Mouse (Mus musculus) gastrocnemius, postnatal 36 days (tissue): ENCODE data around the gene Hpdl. TPM values are rescaled to one million over a fixed set of nuclear protein-coding genes. Genes with fewer than 3 reads are reported as not detected.
"Not testable (repeated sequence)": the region's sequence is repeated elsewhere in the genome, so short reads cannot be mapped to it uniquely, and the experiment has no call there.

Source experiments
- DNase-seq, 2 experiments: peaks; one replicate each; pipeline ENCODE4 v3.0.0; 2022
- intact Hi-C: fragments of 180-260 bp; cut with DNase I; formaldehyde crosslinking; loops from one replicate; pipeline ENCODE4 v1.15.1; 2025
- long read RNA-seq, 2 experiments: library from polyadenylated mRNA; stranded (forward); transcript quantifications; one replicate each; pipeline ENCODE4 v2.0.0; 2021
- total RNA-seq, 2 experiments: library from RNA; stranded (reverse); gene quantifications; 2 replicates each; pipeline ENCODE4 v1.2.3; 2021

Hpdl gene
- 1 to 10 TPM; 1.5 to 2.9 TPM for total RNA-seq
- long read RNA-seq, experiment 1, partial matches to known transcripts: 0 of 1 reads
- long read RNA-seq, experiment 1, other reads (novel, unspliced or antisense): 0 of 1 reads
- long read RNA-seq, experiment 2, transcript Hpdl-201 (1 exons, 1,804 nt): major isoform, 9 of 9 reads
- long read RNA-seq, experiment 2, partial matches to known transcripts: 0 of 9 reads
- long read RNA-seq, experiment 2, other reads (novel, unspliced or antisense): 0 of 9 reads

GRCm38 (mm10) chr4:116821694-116822016, at the start of gene Hpdl:
Gene Hpdl, minus strand, starts transcription at chr4:116821707.
- DNase-seq: peak in 1 of 2 experiments; percentile 68
- intact Hi-C loops: no loop called here

- intact Hi-C loops: no loop called here
- DNase-seq: no peak
These were observed 48.4 kb upstream of the Hpdl start for GRCm38 (mm10) chr4:116869898-116870297.

GRCm38 (mm10) chr4:116862023-116862422, 40.5 kb upstream of the Hpdl start:
- no peak for DNase-seq
- intact Hi-C loops: no loop called here

DNA sequence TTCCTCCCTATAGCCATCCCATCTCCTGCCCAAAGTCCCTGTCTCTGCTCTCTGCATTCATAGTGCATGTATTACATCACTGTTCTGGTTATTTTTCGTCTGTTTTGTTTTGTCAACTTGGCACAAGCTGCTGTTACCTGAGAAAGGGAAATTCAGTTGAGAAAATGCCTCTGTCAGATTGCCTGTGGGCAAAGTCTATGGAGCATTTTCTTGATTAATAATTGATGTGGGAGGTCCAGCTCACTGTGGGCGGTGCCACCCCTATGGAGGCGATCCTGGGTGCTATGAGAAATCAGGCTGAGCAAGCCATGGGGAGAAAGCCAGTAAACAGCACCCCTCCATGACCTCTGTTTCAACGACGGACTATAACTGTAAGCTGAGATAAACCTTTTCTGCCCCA, 38.2 kb upstream of the Hpdl start:
- intact Hi-C loops: no loop called here
- DNase-seq: no peak

- intact Hi-C loops: no loop called here
- DNase-seq: no peak
These were observed 35.7 kb upstream of the Hpdl start for GRCm38 (mm10) chr4:116857203-116857602.

DNA sequence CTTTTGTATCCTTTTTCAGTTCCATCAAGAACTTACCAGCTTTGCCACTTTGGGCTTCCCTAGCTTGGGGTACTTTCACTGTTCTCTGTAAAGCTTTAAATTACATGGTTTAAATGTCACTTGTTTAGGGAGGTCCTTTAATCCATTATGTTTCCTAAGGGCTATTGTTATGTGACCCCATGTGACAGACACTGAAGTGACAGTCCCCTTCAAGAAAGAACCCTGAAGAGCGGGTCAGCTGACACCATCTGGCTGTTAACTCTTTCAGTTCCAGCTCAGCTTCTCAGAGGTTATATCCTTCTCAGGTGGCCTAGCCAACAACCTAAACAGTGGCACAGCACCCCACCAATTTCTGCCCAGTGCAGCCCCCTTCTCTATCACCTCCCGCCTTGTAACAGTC, 32.8 kb upstream of the Hpdl start:
- DNase-seq: no peak
- intact Hi-C loops: no loop called here

DNA sequence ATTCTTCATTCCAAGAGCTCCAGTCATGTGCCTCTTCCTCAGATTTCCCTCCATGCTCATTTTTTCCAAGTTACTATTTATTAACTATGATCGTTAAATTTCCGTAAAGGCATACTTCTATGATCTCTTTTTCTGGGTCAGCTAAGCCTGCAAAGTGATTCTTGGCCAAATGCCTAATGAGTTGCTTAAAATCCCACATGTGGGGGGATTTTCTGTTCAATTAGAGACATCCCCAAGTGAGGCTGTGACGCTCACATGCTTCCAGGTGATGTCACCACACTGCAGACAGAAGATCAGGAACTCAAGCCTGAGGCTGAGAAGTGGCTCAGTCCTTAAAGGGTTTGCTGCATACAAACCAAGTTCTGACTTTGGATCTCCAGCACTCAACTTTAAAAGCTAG, 28.4 kb upstream of the Hpdl start:
- intact Hi-C loops: no loop called here
- DNase-seq: no peak

GRCm38 (mm10) chr4:116844324-116844723, 22.8 kb upstream of the Hpdl start:
- intact Hi-C loops: no loop called here
- DNase-seq: no peak

GRCm38 (mm10) chr4:116840841-116841240, 19.3 kb upstream of the Hpdl start:
- DNase-seq: no peak
- intact Hi-C loops: no loop called here

DNA sequence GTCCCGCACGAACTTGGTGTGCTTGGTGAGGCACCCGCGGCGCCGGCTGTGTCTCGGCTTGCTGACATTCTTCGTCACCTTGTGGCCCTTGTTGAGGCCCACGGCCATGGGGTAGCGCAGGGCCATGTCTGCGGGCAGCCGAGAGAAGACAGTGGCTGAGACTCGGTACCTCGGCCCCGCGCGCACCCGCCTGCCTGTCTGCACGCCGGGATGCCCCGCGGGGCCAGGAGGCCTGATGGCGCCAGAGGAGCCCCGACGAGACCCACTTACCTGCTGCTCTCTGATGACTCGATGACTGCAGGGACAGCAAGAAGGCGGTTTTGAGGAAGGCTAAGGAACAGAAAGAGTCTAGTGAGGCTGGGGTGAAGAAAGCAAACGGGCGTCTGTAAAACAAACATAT, 18.6 kb upstream of the Hpdl start:
- intact Hi-C loops: not testable (repeated sequence)

DNA sequence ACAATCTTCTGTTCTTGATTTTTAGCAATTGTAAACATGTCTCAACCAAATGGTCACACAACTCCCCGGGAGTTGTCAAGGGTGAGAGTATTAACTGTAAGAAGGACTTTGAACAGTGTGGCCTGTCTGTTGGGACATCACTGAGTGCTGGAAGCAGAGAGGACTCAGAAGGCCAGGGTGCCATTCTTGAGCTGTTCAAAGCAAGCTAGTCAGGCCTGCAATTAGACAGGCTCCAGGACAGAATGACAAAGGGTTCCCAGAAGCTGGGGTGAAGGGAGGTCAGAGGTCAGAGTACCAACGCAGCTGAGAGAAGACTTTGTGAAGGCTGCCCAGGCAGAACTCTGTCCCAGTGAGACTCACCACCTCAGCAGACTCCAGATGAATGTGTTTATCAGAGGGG, 17.5 kb upstream of the Hpdl start:
- no peak for DNase-seq

More for the DNA sequence above, 18.6 kb upstream of the Hpdl start:
- not testable (repeated sequence) for DNase-seq

DNA sequence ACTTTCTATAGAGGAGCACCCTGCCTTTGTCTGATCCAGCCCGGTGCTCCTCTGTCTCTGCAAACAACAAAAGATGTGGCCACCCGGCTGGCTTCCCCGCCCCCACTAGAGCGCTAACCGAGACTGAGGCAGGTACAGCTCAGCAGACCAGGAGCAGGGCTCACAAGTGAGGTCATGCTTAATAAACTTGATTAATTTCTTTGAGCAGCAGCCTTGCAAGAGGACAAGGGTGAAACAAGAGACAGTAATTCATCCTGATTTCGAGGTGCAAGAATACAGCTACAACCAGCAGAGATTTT, 8.5 kb upstream of the Hpdl start:
- DNase-seq: no peak
- intact Hi-C loops: no loop called here

More for the DNA sequence above, 17.5 kb upstream of the Hpdl start:
- intact Hi-C loops: no loop called here

- intact Hi-C loops: loop anchor here (5.0 kb wide), 1 partner anchor 303 kb away; the partner anchor contains the start of gene Plk3
- DNase-seq: no peak
These were observed 8.0 kb upstream of the Hpdl start for GRCm38 (mm10) chr4:116829364-116830069.

DNA sequence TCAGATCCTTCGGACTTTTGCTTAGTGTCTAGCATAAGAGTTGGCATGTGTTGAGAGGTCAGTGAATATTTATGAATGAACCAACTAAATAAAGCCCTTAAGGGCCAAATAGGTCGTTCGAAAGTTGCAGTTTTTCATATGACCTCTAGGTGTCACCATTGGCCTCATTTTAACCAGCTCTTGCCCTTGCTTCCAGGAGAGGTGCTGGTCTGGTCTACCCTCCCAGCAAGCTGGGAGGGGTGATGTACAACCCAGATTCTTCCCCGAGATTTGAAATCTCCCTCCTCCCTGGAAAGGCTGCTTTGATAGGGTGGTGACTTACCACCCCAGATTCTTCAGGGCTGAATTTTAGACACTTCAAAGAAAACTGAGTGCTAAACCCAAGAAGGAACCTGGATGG, 6.3 kb upstream of the Hpdl start:
- no peak for DNase-seq
- intact Hi-C loops: loop anchor here (2.0 to 5.0 kb wide), 2 partner anchors 165 to 304 kb away; partner anchors contain the start of gene Plk3

DNA sequence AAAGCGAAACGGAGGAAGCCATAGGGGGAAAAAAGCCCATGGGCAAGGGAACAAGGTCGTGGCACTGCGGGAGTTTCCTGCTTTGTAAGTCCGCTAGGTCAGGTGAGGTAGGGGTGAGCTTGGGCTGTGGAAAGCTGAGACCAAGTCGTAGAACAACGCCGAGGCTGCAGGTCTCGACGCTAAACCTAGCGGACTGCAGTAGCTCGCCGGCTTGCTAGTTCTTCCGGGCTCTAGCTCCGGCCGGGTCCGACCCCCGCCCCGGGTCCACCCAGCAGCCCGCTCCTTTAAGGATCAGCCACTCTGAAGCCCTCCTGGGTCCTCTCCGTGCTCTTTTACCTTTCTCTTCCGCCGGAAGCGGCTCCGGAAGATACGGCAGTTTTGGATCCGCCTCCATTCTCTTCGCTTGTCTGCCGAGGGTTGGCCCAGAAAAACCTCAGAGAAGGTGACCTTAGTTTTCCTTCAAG, 3.1 kb upstream of the Hpdl start:
- intact Hi-C loops: loop anchor here (5.0 kb wide), 1 partner anchor 308 kb away; the partner anchor contains the start of gene Plk3

DNA sequence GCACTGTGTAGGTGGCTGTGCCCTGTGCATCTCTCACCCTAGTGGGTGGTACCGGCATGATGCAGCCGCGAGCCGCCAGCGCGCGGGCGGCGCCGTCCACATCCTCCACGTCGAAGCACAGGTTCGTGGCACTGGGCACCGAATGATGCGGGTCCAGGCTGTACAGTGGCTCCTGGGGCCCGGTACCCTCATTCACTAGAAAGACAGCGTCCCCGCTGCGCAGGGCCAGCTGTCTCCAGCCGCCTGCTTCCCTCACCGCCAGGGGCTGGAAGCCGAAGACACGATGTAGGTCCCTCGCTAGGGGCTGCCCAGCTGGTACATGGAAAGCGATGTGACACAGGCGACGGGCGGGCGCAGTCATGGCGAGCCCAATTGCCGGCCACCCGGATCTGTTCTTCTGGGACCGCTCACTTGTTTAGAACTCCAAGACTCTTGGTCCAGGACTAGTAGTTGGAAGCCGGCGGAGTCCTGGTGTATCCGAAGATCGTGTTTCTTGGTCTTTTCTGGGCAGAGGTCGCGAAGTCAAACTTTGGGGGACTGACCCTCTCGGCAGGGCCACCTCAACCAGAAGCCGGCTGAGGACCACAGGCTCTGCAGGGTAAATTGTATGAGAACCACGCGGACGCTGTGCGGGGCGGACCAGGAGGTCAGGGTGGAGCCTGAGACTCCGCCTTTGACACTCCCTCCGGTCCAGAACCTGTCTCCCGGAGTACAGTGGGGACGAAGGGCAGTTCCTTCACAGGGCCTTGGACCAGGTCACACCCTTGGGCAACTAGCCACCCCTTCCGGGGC, 409 bp downstream of the Hpdl start:
- intact Hi-C loops: no loop called here
- DNase-seq: peak in 1 of 2 experiments; percentile 63

More for the DNA sequence above, 3.1 kb upstream of the Hpdl start:
- peak; percentile 56 to 67 for DNase-seq

DNA sequence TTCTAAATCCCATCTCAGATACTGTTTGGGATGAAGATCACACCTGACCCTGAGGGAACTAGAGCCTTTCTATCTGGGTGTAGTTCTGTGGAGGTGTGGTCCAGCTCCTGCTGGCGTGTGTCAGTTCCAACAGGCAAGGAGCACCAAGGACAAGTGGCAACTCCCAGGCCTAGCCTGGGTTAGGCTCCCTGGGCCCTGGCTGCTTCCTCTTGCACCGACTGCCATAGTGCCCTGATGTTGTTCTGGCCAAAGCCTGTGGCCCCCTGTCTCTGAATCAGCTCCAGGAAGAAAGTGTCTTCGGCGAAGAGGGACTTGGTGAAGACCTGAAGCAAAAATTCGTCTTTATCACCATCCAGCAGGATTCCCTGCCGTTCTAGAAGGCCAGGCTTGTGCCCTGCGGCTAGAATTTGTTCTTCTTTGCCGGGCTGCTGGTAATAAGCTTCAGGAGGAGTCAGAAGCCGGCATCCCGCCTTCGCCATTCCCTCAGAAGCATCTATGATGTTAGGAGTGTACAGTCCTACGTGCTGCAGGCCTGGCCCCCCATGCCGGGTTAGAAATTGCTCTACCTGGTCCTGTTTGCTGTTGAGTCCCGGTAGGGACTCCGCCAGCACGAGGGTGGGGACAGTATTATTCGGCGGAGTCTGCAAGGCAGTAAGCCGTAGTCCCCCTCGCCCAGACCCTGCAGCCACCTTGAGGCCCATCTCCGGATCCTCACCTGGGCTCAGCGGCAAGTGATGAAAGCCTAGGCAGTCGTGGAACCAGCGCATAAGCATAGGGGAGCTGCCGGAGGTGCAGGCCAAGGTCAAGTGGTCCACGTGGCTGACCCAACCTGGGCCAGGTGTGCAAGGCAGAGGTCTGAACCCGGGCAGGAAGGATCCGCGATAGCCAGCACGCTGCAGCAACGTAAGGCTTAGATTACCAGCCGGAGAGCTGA, 1.3 kb downstream of the Hpdl start:
- DNase-seq: no peak
- intact Hi-C loops: no loop called here

DNA sequence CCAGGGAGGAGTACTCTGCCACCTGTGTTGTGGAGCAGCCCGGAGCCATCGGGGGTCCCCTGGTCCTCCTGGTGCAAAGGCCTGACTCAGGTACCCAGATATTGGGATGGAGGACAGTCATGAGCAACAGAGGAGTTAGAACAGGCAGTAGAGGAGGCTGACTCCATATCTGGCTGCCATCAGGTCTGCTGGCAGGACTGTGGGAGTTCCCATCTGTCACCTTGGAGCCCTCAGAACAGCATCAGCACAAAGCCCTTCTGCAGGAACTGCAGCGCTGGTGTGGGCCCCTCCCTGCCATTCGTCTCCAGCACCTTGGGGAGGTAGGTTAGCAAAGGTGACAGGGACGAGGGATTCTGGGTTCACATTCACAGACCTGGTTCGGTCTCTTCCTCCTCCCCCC, 4.0 kb downstream of the Hpdl start:
- DNase-seq: no peak
- intact Hi-C loops: no loop called here

GRCm38 (mm10) chr4:116815276-116815675, 6.2 kb downstream of the Hpdl start:
- DNase-seq: no peak
- intact Hi-C loops: no loop called here

GRCm38 (mm10) chr4:116811012-116811411, 10.5 kb downstream of the Hpdl start:
- intact Hi-C loops: no loop called here
- DNase-seq: no peak
